Mouse (Mus musculus) heart, embryonic 12.5 days (tissue): Measurements from ENCODE around the gene Rbm17. TPM values are rescaled to one million over a fixed set of nuclear protein-coding genes. Genes with fewer than 3 reads are reported as not detected.

Experiments
- ATAC-seq: fragments of 200-750 bp; cut with Nextera tagmentation; 2 replicates; pipeline ENCODE4 v1.8.0; 2017; ENCODE audit warnings: moderate TSS enrichment, moderate library complexity; ENCODE audit not compliant: insufficient number of reproducible peaks, low FRiP score
- H3K27ac ChIP-seq: fragments of 300-500 bp; sonication (generic); 2 replicates; pipeline ENCODE4 v1.5.1; 2016; ENCODE audit warnings: mild to moderate bottlenecking, moderate library complexity; ENCODE audit not compliant: poor library complexity, severe bottlenecking
- H3K27me3 ChIP-seq: fragments of 300-500 bp; sonication (generic); replicated peaks from 2 replicates; pipeline ENCODE4 v1.6.1; 2016; ENCODE audit warnings: mild to moderate bottlenecking, moderate library complexity
- H3K36me3 ChIP-seq: fragments of 300-500 bp; sonication (generic); 2 replicates; pipeline ENCODE4 v1.6.1; 2016; ENCODE audit warnings: mild to moderate bottlenecking, moderate library complexity
- H3K4me1 ChIP-seq: fragments of 300-500 bp; sonication (generic); replicated peaks from 2 replicates; pipeline ENCODE4 v1.6.1; 2016; ENCODE audit warnings: mild to moderate bottlenecking
- H3K4me2 ChIP-seq: fragments of 300-500 bp; sonication (generic); 2 replicates; pipeline ENCODE4 v1.6.1; 2016; ENCODE audit warnings: mild to moderate bottlenecking, moderate library complexity
- H3K4me3 ChIP-seq: fragments of 300-500 bp; sonication (generic); 2 replicates; pipeline ENCODE4 v1.5.1; 2016; ENCODE audit warnings: mild to moderate bottlenecking
- H3K9ac ChIP-seq: fragments of 300-500 bp; sonication (generic); 2 replicates; pipeline ENCODE4 v1.6.1; 2016; ENCODE audit warnings: mild to moderate bottlenecking, moderate library complexity
- H3K9me3 ChIP-seq: fragments of 300-500 bp; sonication (generic); replicated peaks from 2 replicates; pipeline ENCODE4 v1.6.1; 2016; ENCODE audit warnings: mild to moderate bottlenecking, moderate library complexity
- WGBS: fragments of 180-500 bp; shearing (Covaris S2); methylation state at CpG from one replicate; pipeline ENCODE4 v1.1.7; 2016; 5-methylcytosine and 5-hydroxymethylcytosine counted together
- polyA plus RNA-seq: library from polyadenylated mRNA; unstranded; fragments of >200 nt; fragmentation: Nextera tagmentation; extraction: Ambion mirVana; gene quantifications from 2 replicates; pipeline ENCODE4 v1.2.1, GENCODE M21; 2016

Gene Rbm17
- polyA plus RNA-seq: 101 and 103 TPM in 2 replicates

DNA sequence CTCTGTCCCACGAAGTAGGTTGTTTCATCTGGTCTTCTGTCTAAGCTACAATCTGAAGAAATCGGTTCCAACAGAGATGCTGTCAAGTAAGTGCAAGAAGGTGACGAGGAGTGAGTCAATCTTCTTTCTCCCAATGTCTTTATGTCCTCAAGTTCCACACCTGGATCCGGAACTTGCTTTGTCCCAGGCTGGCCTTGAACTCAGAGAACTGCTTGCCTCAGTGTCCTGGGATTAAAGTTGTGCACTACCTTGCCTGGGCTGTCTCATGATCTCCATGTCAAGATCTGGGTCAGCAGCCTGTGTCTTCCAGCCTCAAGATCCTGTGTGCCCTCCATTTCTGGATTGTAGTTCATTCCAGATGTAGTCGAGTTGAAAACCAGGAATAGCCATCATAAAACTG lies at the start of gene Rbm17:
Gene Rbm17, minus strand, starts transcription at position 101 of the 400 bp plus-strand sequence.
- ATAC-seq: no peak
- peaks cover 8% of the 10 kb centered on the region for H3K4me1 ChIP-seq
- H3K27ac ChIP-seq: peak within 1 kb of the TSS; percentile 53
- H3K4me3 ChIP-seq: peak within 1 kb of the TSS; percentile 97
- no peaks in the 10 kb centered on the region for H3K27me3 ChIP-seq
- WGBS: 76% methylated on average over 5 of the region's 5 CpGs
- H3K4me2 ChIP-seq: peak within 1 kb of the TSS; percentile 96
- H3K9ac ChIP-seq: peak within 1 kb of the TSS; percentile 96
- H3K36me3 ChIP-seq: peaks cover 15% of the 10 kb centered on the region
- H3K9me3 ChIP-seq: no peaks in the 10 kb centered on the region

- 24% methylated on average over 6 of the region's 6 CpGs for WGBS
- no peak overlapping the region for H3K27ac ChIP-seq
- no peaks in the 10 kb centered on the region for H3K9me3 ChIP-seq
- no peak overlapping the region for H3K4me3 ChIP-seq
- H3K27me3 ChIP-seq: no peaks in the 10 kb centered on the region
- H3K9ac ChIP-seq: no peak overlapping the region
- no peaks in the 10 kb centered on the region; the same call in 1 of the 2 replicates for H3K4me1 ChIP-seq
- no peak overlapping the region for H3K4me2 ChIP-seq
- no peaks in the 10 kb centered on the region for H3K36me3 ChIP-seq
- no peak for ATAC-seq
Measured at GRCm38 (mm10) chr2:11653330-11653729, 49.4 kb upstream of the Rbm17 start.

- Histone ChIP-seq H3K4me1 (no peaks in the 10 kb centered on the region; the same call in 1 of the 2 replicates), H3K36me3 (no peaks in the 10 kb centered on the region), H3K9me3 (no peaks in the 10 kb centered on the region), H3K4me2 (no peak overlapping the region), H3K27me3 (no peaks in the 10 kb centered on the region), H3K4me3 (no peak overlapping the region), H3K27ac (no peak overlapping the region), H3K9ac (no peak overlapping the region)
- 50% methylated on average over 2 of the region's 2 CpGs for WGBS
- ATAC-seq: no peak
Measured at GRCm38 (mm10) chr2:11652780-11653179, 48.8 kb upstream of the Rbm17 start.

GRCm38 (mm10) chr2:11652196-11652595 lies 48.2 kb upstream of the Rbm17 start:
- Histone ChIP-seq H3K4me3 (no peak overlapping the region), H3K4me1 (no peaks in the 10 kb centered on the region; the same call in 1 of the 2 replicates), H3K27me3 (no peaks in the 10 kb centered on the region), H3K27ac (no peak overlapping the region), H3K36me3 (no peaks in the 10 kb centered on the region), H3K4me2 (no peak overlapping the region), H3K9ac (no peak overlapping the region), H3K9me3 (no peaks in the 10 kb centered on the region)
- no peak for ATAC-seq
- 79% methylated on average over 3 of the region's 3 CpGs for WGBS

- Histone ChIP-seq H3K27ac (no peak overlapping the region), H3K4me1 (no peaks in the 10 kb centered on the region; the same call in 1 of the 2 replicates), H3K4me3 (no peak overlapping the region), H3K27me3 (no peaks in the 10 kb centered on the region), H3K9ac (no peak overlapping the region), H3K4me2 (no peak overlapping the region), H3K36me3 (no peaks in the 10 kb centered on the region), H3K9me3 (no peaks in the 10 kb centered on the region)
- ATAC-seq: no peak
- WGBS: 50% methylated on average over 3 of the region's 3 CpGs
Measured at GRCm38 (mm10) chr2:11651476-11651875, 47.5 kb upstream of the Rbm17 start.

DNA sequence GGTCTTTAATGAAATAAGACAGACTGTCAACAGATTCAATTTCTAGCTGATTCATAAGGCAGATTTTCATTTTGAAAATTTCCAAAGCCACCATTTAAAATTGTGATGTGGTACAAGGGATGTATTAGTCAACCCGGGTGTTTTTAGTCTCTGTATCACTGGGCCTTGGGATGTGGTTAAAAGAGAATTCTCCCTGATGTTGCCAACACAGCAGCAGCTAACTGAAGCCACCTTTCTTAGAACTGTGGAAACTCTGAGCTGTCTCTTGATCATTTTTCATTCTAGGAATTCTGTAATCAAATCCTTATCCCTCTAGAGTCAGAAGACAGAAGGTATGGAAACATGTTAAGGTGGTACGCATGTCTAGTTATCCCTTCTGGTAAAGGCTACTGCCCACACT lies 41.3 kb upstream of the Rbm17 start:
- 85% methylated on average over 2 of the region's 2 CpGs for WGBS
- no peak overlapping the region for H3K4me3 ChIP-seq
- no peak overlapping the region for H3K27ac ChIP-seq
- no peak for ATAC-seq
- no peak overlapping the region for H3K9ac ChIP-seq
- H3K4me1 ChIP-seq: no peaks in the 10 kb centered on the region
- H3K9me3 ChIP-seq: no peaks in the 10 kb centered on the region
- H3K4me2 ChIP-seq: no peak overlapping the region
- H3K27me3 ChIP-seq: no peaks in the 10 kb centered on the region
- no peaks in the 10 kb centered on the region for H3K36me3 ChIP-seq

DNA sequence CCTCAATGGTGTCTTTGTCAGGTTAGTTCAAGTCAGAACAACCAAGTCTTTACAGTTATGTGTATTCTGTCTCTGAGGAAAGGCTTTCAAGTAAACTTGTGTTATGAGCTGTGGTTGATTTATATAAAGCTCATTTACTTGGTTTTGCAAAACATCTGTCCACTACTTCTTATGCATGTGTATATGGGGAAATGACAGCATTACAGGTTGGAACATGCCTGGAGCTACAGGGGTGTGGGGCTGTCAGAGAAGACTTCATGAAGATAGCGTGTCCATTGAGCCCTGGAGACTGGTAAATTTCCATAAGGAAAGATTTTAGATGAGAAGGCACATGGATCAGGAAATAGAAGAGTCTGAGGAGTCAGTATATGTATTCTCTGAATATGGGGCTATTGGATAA lies 40.1 kb upstream of the Rbm17 start:
- no peak overlapping the region for H3K27ac ChIP-seq
- H3K36me3 ChIP-seq: no peaks in the 10 kb centered on the region
- no peaks in the 10 kb centered on the region for H3K9me3 ChIP-seq
- no peaks in the 10 kb centered on the region for H3K4me1 ChIP-seq
- ATAC-seq: no peak
- H3K9ac ChIP-seq: no peak overlapping the region
- no peak overlapping the region for H3K4me2 ChIP-seq
- no peaks in the 10 kb centered on the region for H3K27me3 ChIP-seq
- H3K4me3 ChIP-seq: no peak overlapping the region
- 75% methylated on average over 1 of the region's 1 CpGs for WGBS

- H3K4me2 ChIP-seq: no peak within 1 kb of the TSS
- no peak within 1 kb of the TSS for H3K9ac ChIP-seq
- no peaks in the 10 kb centered on the region for H3K4me1 ChIP-seq
Measured at GRCm38 (mm10) chr2:11642451-11642941, 38.5 kb upstream of the Rbm17 start, which contains the start of gene Il2ra. TSS of gene Il2ra (plus strand) at chr2:11642807.

DNA sequence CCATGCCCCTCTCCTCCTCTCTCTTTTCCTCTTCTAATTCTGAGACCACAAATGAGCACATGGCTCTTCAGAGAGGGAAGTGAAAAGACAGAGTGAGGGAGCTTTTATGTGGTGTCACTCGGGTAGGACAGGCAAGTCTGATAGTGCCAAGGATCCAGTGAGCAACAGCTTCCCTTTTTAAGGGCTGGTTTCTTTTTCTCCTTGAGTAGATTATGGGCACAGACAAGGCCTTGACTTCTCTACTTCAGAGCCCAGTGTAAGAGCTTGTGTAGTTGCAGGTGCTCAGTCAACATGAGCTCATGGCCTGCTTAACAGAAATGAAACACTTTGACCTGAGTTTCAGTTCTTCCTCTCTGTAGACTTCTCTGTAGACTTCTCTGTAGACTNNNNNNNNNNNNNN lies 33.2 kb upstream of the Rbm17 start:
- Histone ChIP-seq H3K9ac (no peak overlapping the region), H3K27me3 (no peaks in the 10 kb centered on the region), H3K36me3 (no peaks in the 10 kb centered on the region), H3K4me2 (no peak overlapping the region), H3K27ac (no peak overlapping the region), H3K9me3 (no peaks in the 10 kb centered on the region), H3K4me1 (no peaks in the 10 kb centered on the region), H3K4me3 (no peak overlapping the region)
- no peak for ATAC-seq
- WGBS: 31% methylated on average over 1 of the region's 1 CpGs

More at GRCm38 (mm10) chr2:11642451-11642941, 38.5 kb upstream of the Rbm17 start, which contains the start of gene Il2ra:
- 75% methylated on average over 3 of the region's 3 CpGs for WGBS
- no peak within 1 kb of the TSS for H3K27ac ChIP-seq
- H3K36me3 ChIP-seq: no peaks in the 10 kb centered on the region
- no peaks in the 10 kb centered on the region for H3K27me3 ChIP-seq
- no peak for ATAC-seq
- no peaks in the 10 kb centered on the region for H3K9me3 ChIP-seq
- no peak within 1 kb of the TSS for H3K4me3 ChIP-seq

GRCm38 (mm10) chr2:11636138-11636480 lies 32.2 kb upstream of the Rbm17 start:
- H3K4me1 ChIP-seq: no peaks in the 10 kb centered on the region
- ATAC-seq: no peak
- no peak overlapping the region for H3K27ac ChIP-seq
- no peak overlapping the region for H3K9ac ChIP-seq
- WGBS: 74% methylated on average over 3 of the region's 3 CpGs
- no peaks in the 10 kb centered on the region for H3K9me3 ChIP-seq
- no peaks in the 10 kb centered on the region for H3K36me3 ChIP-seq
- no peak overlapping the region for H3K4me3 ChIP-seq
- H3K27me3 ChIP-seq: no peaks in the 10 kb centered on the region
- no peak overlapping the region for H3K4me2 ChIP-seq

GRCm38 (mm10) chr2:11635471-11636137 lies 31.7 kb upstream of the Rbm17 start:
- Histone ChIP-seq H3K4me3 (no peak overlapping the region), H3K27ac (no peak overlapping the region), H3K9me3 (no peaks in the 10 kb centered on the region), H3K36me3 (no peaks in the 10 kb centered on the region), H3K4me1 (no peaks in the 10 kb centered on the region), H3K27me3 (no peaks in the 10 kb centered on the region), H3K4me2 (no peak overlapping the region), H3K9ac (no peak overlapping the region)
- WGBS: 86% methylated on average over 5 of the region's 5 CpGs
- ATAC-seq: no peak

DNA sequence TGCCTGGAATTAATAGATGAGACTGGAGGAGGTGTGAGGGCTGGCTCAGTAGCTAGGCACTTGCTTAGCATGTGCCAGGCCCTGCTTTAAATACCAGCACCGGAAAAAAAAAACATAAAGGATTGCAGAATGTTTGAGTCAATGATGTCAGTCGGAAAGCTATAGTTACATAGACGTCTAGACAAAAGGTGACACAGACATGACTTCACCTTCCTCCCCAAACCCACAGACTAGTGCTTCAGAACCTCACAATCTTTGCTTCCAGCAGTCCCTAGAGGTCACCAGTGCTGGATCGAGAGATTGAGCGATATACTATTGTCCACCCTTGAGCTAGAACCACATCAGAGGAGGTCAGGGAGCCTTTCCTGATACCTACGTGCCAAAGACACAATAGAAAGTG lies 31.1 kb upstream of the Rbm17 start:
- no peak overlapping the region for H3K4me3 ChIP-seq
- no peak for ATAC-seq
- no peaks in the 10 kb centered on the region for H3K36me3 ChIP-seq
- no peak overlapping the region for H3K27ac ChIP-seq
- H3K9me3 ChIP-seq: no peaks in the 10 kb centered on the region
- H3K27me3 ChIP-seq: no peaks in the 10 kb centered on the region
- H3K4me1 ChIP-seq: no peaks in the 10 kb centered on the region
- no peak overlapping the region for H3K4me2 ChIP-seq
- WGBS: 75% methylated on average over 6 of the region's 6 CpGs
- H3K9ac ChIP-seq: no peak overlapping the region
